Mouse (Mus musculus): Measurements from ENCODE around the gene Olfr539.

DNA sequence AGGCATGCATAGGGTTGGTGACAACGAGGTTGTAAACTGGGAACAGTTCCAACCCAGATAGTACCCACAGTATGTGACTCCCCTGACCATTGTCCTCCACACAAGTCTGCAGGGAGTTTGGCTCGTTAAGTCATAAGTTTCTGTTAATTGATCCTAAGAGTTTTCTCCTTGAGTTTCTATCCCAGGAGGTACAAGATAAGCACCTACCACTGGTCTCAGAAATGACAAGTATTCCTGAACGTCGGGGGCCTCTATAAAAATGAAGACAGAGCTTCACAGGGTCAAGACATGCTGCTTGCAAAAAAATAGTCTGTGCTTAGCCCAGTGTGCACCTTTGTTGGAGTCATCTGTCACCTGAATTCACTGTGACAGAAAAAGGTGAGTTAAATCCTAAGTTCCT lies at the start of gene Olfr539:
- TF ChIP-seq ZNF384 (IDR thresholded peaks at IDR 0.05; ENCODE audit: low read depth, low read length) = no peak
- no peak for TF ChIP-seq CTCF (IDR thresholded peaks at IDR 0.05 in 2 of 3, conservative IDR thresholded peaks at IDR 0.05 in 1 of 3; ENCODE audit: control insufficient read depth in 1 of 3, insufficient read depth in 1 of 3, low read depth in 2 of 3, low read length in 3 of 3, poor library complexity in 1 of 3, severe bottlenecking in 1 of 3)
- TF ChIP-seq CHD1 (IDR thresholded peaks at IDR 0.05; ENCODE audit: low read depth, low read length) = no peak
- TF ChIP-seq RAD21 (IDR thresholded peaks at IDR 0.05; ENCODE audit: low read depth, low read length) = no peak
- TF ChIP-seq TCF12 (IDR thresholded peaks at IDR 0.05; ENCODE audit: low read depth, low read length) = no peak
- TF ChIP-seq GATA1 (IDR thresholded peaks at IDR 0.05; ENCODE audit: low read depth, low read length) = no peak
- no peak for TF ChIP-seq EP300 (IDR thresholded peaks at IDR 0.05; ENCODE audit: low read depth in 1 of 2, low read length in 2 of 2)

Data from MEL (cell line).